In the genomic region with DNA sequence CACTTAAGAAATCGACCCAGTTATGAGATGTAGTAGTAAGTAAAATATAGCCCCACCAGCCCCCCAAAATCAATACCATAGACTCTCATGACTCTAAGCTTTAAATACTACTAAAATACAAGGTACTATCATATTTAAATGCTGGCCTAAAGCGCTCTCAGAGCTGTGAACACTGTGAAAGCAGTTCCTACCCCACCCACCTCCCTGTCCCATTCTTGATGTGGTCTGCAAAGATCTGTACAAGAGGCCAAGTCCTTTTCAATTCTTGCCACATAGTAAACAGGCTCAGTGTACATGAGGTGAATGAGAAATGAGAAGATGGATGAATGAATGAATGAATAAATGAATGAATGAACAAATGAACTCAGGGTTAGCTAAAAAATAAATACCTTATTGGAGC, we compare ENCODE assay signal across 17 mouse cellular contexts.
"Had no signal": no experiment of that assay in that cellular context is flagged by ENCODE, and none has a peak within 500 bp of the region (broad histone marks: within the 10 kb centered on the region; RNA-seq: fewer than 3 reads in every experiment).

No protein-coding gene starts in this region.

- H3K4me1 ChIP-seq: neural tube, embryonic 12.5 days; neural tube, embryonic 13.5 days; neural tube, embryonic 15.5 days had no signal

- DNase-seq: retina, postnatal 1 day; right cerebral cortex, adult 18-20 months; right cerebral cortex, postnatal 14 days; right cerebral cortex, postnatal 25 days; right cerebral cortex, postnatal 4 days; spleen, adult 18-20 months; thymus, adult 18-20 months; thymus, adult 2 months; thymus, postnatal 14 days; thymus, postnatal 25 days; thymus, postnatal 36 days; thymus, postnatal 4 days had no signal

- H3K36me3 ChIP-seq: neural tube, embryonic 12.5 days; stomach, embryonic 15.5 days had no signal

- H3K9ac ChIP-seq: neural tube, embryonic 12.5 days; neural tube, embryonic 13.5 days; neural tube, embryonic 15.5 days; stomach, embryonic 15.5 days had no signal

- H3K4me2 ChIP-seq: neural tube, embryonic 12.5 days; neural tube, embryonic 13.5 days; neural tube, embryonic 15.5 days; stomach, embryonic 15.5 days had no signal

- H3K4me3 ChIP-seq: neural tube, embryonic 12.5 days; neural tube, embryonic 13.5 days; neural tube, embryonic 15.5 days; stomach, embryonic 15.5 days had no signal

- H3K27me3 ChIP-seq: neural tube, embryonic 12.5 days; neural tube, embryonic 13.5 days; neural tube, embryonic 15.5 days; stomach, embryonic 15.5 days had no signal

- H3K9me3 ChIP-seq: neural tube, embryonic 12.5 days; neural tube, embryonic 13.5 days; neural tube, embryonic 15.5 days; stomach, embryonic 15.5 days had no signal

- H3K27ac ChIP-seq: neural tube, embryonic 12.5 days; neural tube, embryonic 13.5 days; neural tube, embryonic 15.5 days; stomach, embryonic 15.5 days; stomach, postnatal 0 days had no signal
